Mouse (Mus musculus) CH12.LX (cell line): Measurements from ENCODE around the gene Mapk8ip1.

ENCODE experiments used
- CTCF ChIP-seq, 2 experiments: IDR thresholded peaks in 1 of 2; conservative IDR thresholded peaks in 1 of 2; 2 replicates each; pipeline ENCODE4 v1.5.1; 2011 to 2012; ENCODE audit warnings: low read depth in 2 of 2, low read length in 2 of 2, improper control_type of control experiment in 1 of 2, inconsistent platforms in 1 of 2, mild to moderate bottlenecking in 1 of 2, moderate library complexity in 1 of 2
- EP300 ChIP-seq: IDR thresholded peaks from 2 replicates; pipeline ENCODE4 v1.6.1; 2011; ENCODE audit warnings: low read length, improper control_type of control experiment
- GABPA ChIP-seq: IDR thresholded peaks from 2 replicates; pipeline ENCODE4 v1.6.1; 2012; ENCODE audit warnings: low read depth, low read length, improper control_type of control experiment, inconsistent platforms; ENCODE audit not compliant: insufficient replicate concordance
- JUND ChIP-seq: conservative IDR thresholded peaks from 2 replicates; pipeline ENCODE4 v1.6.1; 2011; ENCODE audit warnings: low read depth, low read length, improper control_type of control experiment
- MAFK ChIP-seq: IDR thresholded peaks from 2 replicates; pipeline ENCODE4 v1.6.1; 2011; ENCODE audit warnings: low read length, improper control_type of control experiment; ENCODE audit not compliant: insufficient replicate concordance
- MAX ChIP-seq: IDR thresholded peaks from 2 replicates; pipeline ENCODE4 v1.6.1; 2011; ENCODE audit warnings: low read length, improper control_type of control experiment
- NELFE ChIP-seq: IDR thresholded peaks from 2 replicates; pipeline ENCODE4 v1.6.1; 2011; ENCODE audit warnings: low read depth, low read length, improper control_type of control experiment
- POLR2AphosphoS2 ChIP-seq: IDR thresholded peaks from 2 replicates; pipeline ENCODE4 v1.6.1; 2011; ENCODE audit warnings: low read depth, low read length, improper control_type of control experiment
- TCF12 ChIP-seq: IDR thresholded peaks from 2 replicates; pipeline ENCODE4 v1.6.1; 2014; ENCODE audit warnings: low read depth, mild to moderate bottlenecking, inconsistent platforms, low read length, improper control_type of control experiment
- UBTF ChIP-seq: IDR thresholded peaks from 2 replicates; pipeline ENCODE4 v1.6.1; 2012; ENCODE audit warnings: low read depth, mild to moderate bottlenecking, inconsistent platforms, low read length, improper control_type of control experiment, moderate library complexity
- USF1 ChIP-seq: IDR thresholded peaks from 2 replicates; pipeline ENCODE4 v1.6.1; 2014; ENCODE audit warnings: low read depth, mild to moderate bottlenecking, inconsistent platforms, low read length, improper control_type of control experiment

- TF ChIP-seq MAFK (no peak), CTCF (conservative IDR thresholded peaks at IDR 0.05 in 1 of 2, IDR thresholded peaks at IDR 0.05 in 1 of 2; ENCODE audit: low read depth in 2 of 2, low read length in 2 of 2) (no peak), POLR2AphosphoS2 (no peak), NELFE (no peak), MAX (no peak), EP300 (no peak), GABPA (no peak), UBTF (no peak), USF1 (no peak), TCF12 (no peak), JUND (no peak)
Observed at GRCm38 (mm10) chr2:92370375-92370774, 30.7 kb downstream of the Mapk8ip1 start.
